Mouse (Mus musculus): ENCODE measurements around the gene Tnfsf12. TPM values are rescaled to one million over a fixed set of nuclear protein-coding genes. Genes with fewer than 3 reads are reported as not detected.
"Not testable (repeated sequence)": the region's sequence is repeated elsewhere in the genome, so short reads cannot be mapped to it uniquely, and the experiment has no call there.

Tnfsf12 gene
- polyA plus RNA-seq, 1 experiment from 2014 or later: 10.3 TPM

GRCm38 (mm10) chr11:69703814-69704612 is 8.4 kb upstream of the Tnfsf12 start:
- Histone ChIP-seq H3K9ac (ENCODE audit: low read length) (no peak overlapping the region), H3K27me3 (ENCODE audit: control insufficient read depth, insufficient read depth, low read length) (no peaks in the 10 kb centered on the region), H3K4me2 (ENCODE audit: low read length) (no peak overlapping the region), H3K9me3 (ENCODE audit: control insufficient read depth, low read length) (no peaks in the 10 kb centered on the region), H3K36me3 (ENCODE audit: control insufficient read depth, insufficient read depth, low read length) (no peaks in the 10 kb centered on the region), H3K27ac (replicated peaks in 1 of 2; ENCODE audit: control insufficient read depth in 1 of 2, insufficient read depth in 1 of 2, low read depth in 2 of 2, low read length in 2 of 2) (no peak overlapping the region), H3K4me3 (ENCODE audit: control insufficient read depth in 1 of 2, insufficient read depth in 1 of 2, low read depth in 1 of 2, low read length in 2 of 2) (no peak overlapping the region), H3K4me1 (ENCODE audit: control insufficient read depth in 2 of 2, insufficient read depth in 2 of 2, low read length in 2 of 2) (peaks cover 5 to 12% of the 10 kb centered on the region in 2 experiments)
- WGBS: 63% methylated on average over 8 of the region's 8 CpGs
- no peak for ATAC-seq (ENCODE audit: insufficient number of reproducible peaks, insufficient read depth, low FRiP score, low read depth)

- not testable (repeated sequence) for H3K4me3 ChIP-seq (ENCODE audit: control insufficient read depth in 1 of 2, insufficient read depth in 1 of 2, low read depth in 1 of 2, low read length in 2 of 2); H3K9me3 ChIP-seq (ENCODE audit: control insufficient read depth, low read length); H3K36me3 ChIP-seq (ENCODE audit: control insufficient read depth, insufficient read depth, low read length); H3K9ac ChIP-seq (ENCODE audit: low read length); H3K27me3 ChIP-seq (ENCODE audit: control insufficient read depth, insufficient read depth, low read length); ATAC-seq (ENCODE audit: insufficient number of reproducible peaks, insufficient read depth, low FRiP score, low read depth); H3K4me2 ChIP-seq (ENCODE audit: low read length); H3K27ac ChIP-seq (replicated peaks in 1 of 2; ENCODE audit: control insufficient read depth in 1 of 2, insufficient read depth in 1 of 2, low read depth in 2 of 2, low read length in 2 of 2)
- H3K4me1 ChIP-seq (ENCODE audit: control insufficient read depth in 2 of 2, insufficient read depth in 2 of 2, low read length in 2 of 2): peaks cover 5 to 12% of the 10 kb centered on the region in 2 experiments; a peak in 3 of 4 replicates
- 90% methylated on average over 2 of the region's 3 CpGs for WGBS
Measured at GRCm38 (mm10) chr11:69703381-69703780, 7.7 kb upstream of the Tnfsf12 start.

GRCm38 (mm10) chr11:69702886-69703285 is 7.2 kb upstream of the Tnfsf12 start:
- H3K27ac ChIP-seq (replicated peaks in 1 of 2; ENCODE audit: control insufficient read depth in 1 of 2, insufficient read depth in 1 of 2, low read depth in 2 of 2, low read length in 2 of 2); H3K4me2 ChIP-seq (ENCODE audit: low read length); H3K4me3 ChIP-seq (ENCODE audit: control insufficient read depth in 1 of 2, insufficient read depth in 1 of 2, low read depth in 1 of 2, low read length in 2 of 2); H3K9ac ChIP-seq (ENCODE audit: low read length); H3K27me3 ChIP-seq (ENCODE audit: control insufficient read depth, insufficient read depth, low read length); H3K36me3 ChIP-seq (ENCODE audit: control insufficient read depth, insufficient read depth, low read length); H3K9me3 ChIP-seq (ENCODE audit: control insufficient read depth, low read length); ATAC-seq (ENCODE audit: insufficient number of reproducible peaks, insufficient read depth, low FRiP score, low read depth): not testable (repeated sequence)
- 90% methylated on average over 10 of the region's 10 CpGs for WGBS
- H3K4me1 ChIP-seq (ENCODE audit: control insufficient read depth in 2 of 2, insufficient read depth in 2 of 2, low read length in 2 of 2): peaks cover 5 to 12% of the 10 kb centered on the region in 2 experiments; a peak in 3 of 4 replicates

GRCm38 (mm10) chr11:69699595-69699994 is 3.9 kb upstream of the Tnfsf12 start:
- H3K36me3 ChIP-seq (ENCODE audit: control insufficient read depth, insufficient read depth, low read length): no peaks in the 10 kb centered on the region
- no peak overlapping the region for H3K4me2 ChIP-seq (ENCODE audit: low read length)
- no peak overlapping the region for H3K27ac ChIP-seq (replicated peaks in 1 of 2; ENCODE audit: control insufficient read depth in 1 of 2, insufficient read depth in 1 of 2, low read depth in 2 of 2, low read length in 2 of 2)
- H3K4me1 ChIP-seq (ENCODE audit: control insufficient read depth in 2 of 2, insufficient read depth in 2 of 2, low read length in 2 of 2): peaks cover 12 to 23% of the 10 kb centered on the region in 2 experiments
- no peak for ATAC-seq (ENCODE audit: insufficient number of reproducible peaks, insufficient read depth, low FRiP score, low read depth)
- WGBS: 9% methylated on average over 1 of the region's 1 CpGs
- no peak overlapping the region for H3K9ac ChIP-seq (ENCODE audit: low read length)
- no peaks in the 10 kb centered on the region for H3K27me3 ChIP-seq (ENCODE audit: control insufficient read depth, insufficient read depth, low read length)
- no peak overlapping the region for H3K4me3 ChIP-seq (ENCODE audit: control insufficient read depth in 1 of 2, insufficient read depth in 1 of 2, low read depth in 1 of 2, low read length in 2 of 2)
- H3K9me3 ChIP-seq (ENCODE audit: control insufficient read depth, low read length): no peaks in the 10 kb centered on the region

- Histone ChIP-seq H3K4me2 (ENCODE audit: low read length) (no peak overlapping the region), H3K36me3 (ENCODE audit: control insufficient read depth, insufficient read depth, low read length) (no peaks in the 10 kb centered on the region), H3K9me3 (ENCODE audit: control insufficient read depth, low read length) (no peaks in the 10 kb centered on the region), H3K4me3 (ENCODE audit: control insufficient read depth in 1 of 2, insufficient read depth in 1 of 2, low read depth in 1 of 2, low read length in 2 of 2) (no peak overlapping the region), H3K9ac (ENCODE audit: low read length) (no peak overlapping the region), H3K27ac (replicated peaks in 1 of 2; ENCODE audit: control insufficient read depth in 1 of 2, insufficient read depth in 1 of 2, low read depth in 2 of 2, low read length in 2 of 2) (no peak overlapping the region), H3K27me3 (ENCODE audit: control insufficient read depth, insufficient read depth, low read length) (no peaks in the 10 kb centered on the region), H3K4me1 (ENCODE audit: control insufficient read depth in 2 of 2, insufficient read depth in 2 of 2, low read length in 2 of 2) (peaks cover 12 to 24% of the 10 kb centered on the region in 2 experiments)
- 68% methylated on average over 5 of the region's 5 CpGs for WGBS
- no peak for ATAC-seq (ENCODE audit: insufficient number of reproducible peaks, insufficient read depth, low FRiP score, low read depth)
Measured at GRCm38 (mm10) chr11:69698574-69698973, 2.9 kb upstream of the Tnfsf12 start.

GRCm38 (mm10) chr11:69697396-69697795 is 1.7 kb upstream of the Tnfsf12 start:
- Histone ChIP-seq H3K4me3 (ENCODE audit: control insufficient read depth in 1 of 2, insufficient read depth in 1 of 2, low read depth in 1 of 2, low read length in 2 of 2) (no peak overlapping the region), H3K9me3 (ENCODE audit: control insufficient read depth, low read length) (no peaks in the 10 kb centered on the region), H3K27ac (replicated peaks in 1 of 2; ENCODE audit: control insufficient read depth in 1 of 2, insufficient read depth in 1 of 2, low read depth in 2 of 2, low read length in 2 of 2) (no peak overlapping the region), H3K4me1 (ENCODE audit: control insufficient read depth in 2 of 2, insufficient read depth in 2 of 2, low read length in 2 of 2) (peaks cover 14 to 27% of the 10 kb centered on the region in 2 experiments), H3K9ac (ENCODE audit: low read length) (no peak overlapping the region), H3K4me2 (ENCODE audit: low read length) (no peak overlapping the region), H3K27me3 (ENCODE audit: control insufficient read depth, insufficient read depth, low read length) (no peaks in the 10 kb centered on the region), H3K36me3 (ENCODE audit: control insufficient read depth, insufficient read depth, low read length) (no peaks in the 10 kb centered on the region)
- 80% methylated on average over 3 of the region's 3 CpGs for WGBS
- ATAC-seq (ENCODE audit: insufficient number of reproducible peaks, insufficient read depth, low FRiP score, low read depth): no peak

GRCm38 (mm10) chr11:69695046-69695360 is 646 bp downstream of the Tnfsf12 start:
- 26% methylated on average over 6 of the region's 6 CpGs for WGBS
- H3K9ac ChIP-seq (ENCODE audit: low read length): peak overlapping the region; percentile 85
- H3K4me3 ChIP-seq (ENCODE audit: control insufficient read depth in 1 of 2, insufficient read depth in 1 of 2, low read depth in 1 of 2, low read length in 2 of 2): peak overlapping the region; percentile 57 to 60
- H3K27ac ChIP-seq (replicated peaks in 1 of 2; ENCODE audit: control insufficient read depth in 1 of 2, insufficient read depth in 1 of 2, low read depth in 2 of 2, low read length in 2 of 2): peak overlapping the region in 1 of 2 experiments; percentile 64; a peak in 1 of 4 replicates
- H3K4me1 ChIP-seq (ENCODE audit: control insufficient read depth in 2 of 2, insufficient read depth in 2 of 2, low read length in 2 of 2): peaks cover 14 to 23% of the 10 kb centered on the region in 2 experiments
- 0 out of 2 replicates have a peak, but pooled peaks have one; percentile 2 for ATAC-seq (ENCODE audit: insufficient number of reproducible peaks, insufficient read depth, low FRiP score, low read depth)
- no peaks in the 10 kb centered on the region for H3K27me3 ChIP-seq (ENCODE audit: control insufficient read depth, insufficient read depth, low read length)
- H3K4me2 ChIP-seq (ENCODE audit: low read length): peak overlapping the region; percentile 93
- H3K9me3 ChIP-seq (ENCODE audit: control insufficient read depth, low read length): no peaks in the 10 kb centered on the region
- no peaks in the 10 kb centered on the region for H3K36me3 ChIP-seq (ENCODE audit: control insufficient read depth, insufficient read depth, low read length)
